Mouse (Mus musculus): ENCODE data around the gene Abcc12. TPM values are rescaled to one million over a fixed set of nuclear protein-coding genes. Genes with fewer than 3 reads are reported as not detected.

Gene Abcc12
- polyA plus RNA-seq, 1 experiment from 2014 or later = not detected

- no peak overlapping the region for H3K9ac ChIP-seq (replicated peaks; ENCODE audit: low read length)
- no peaks in the 10 kb centered on the region for H3K27me3 ChIP-seq (ENCODE audit: control insufficient read depth, insufficient read depth, low read length)
- H3K36me3 ChIP-seq (replicated peaks; ENCODE audit: control insufficient read depth, insufficient read depth, low read depth, low read length) = no peaks in the 10 kb centered on the region
- no peak overlapping the region for H3K4me3 ChIP-seq (ENCODE audit: low read depth, low read length)
- peak; percentile 62 for DNase-seq (ENCODE audit: low spot score)
- H3K27ac ChIP-seq (replicated peaks; ENCODE audit: low read depth, low read length) = no peak overlapping the region
- H3K4me2 ChIP-seq (ENCODE audit: low read depth, low read length) = no peak overlapping the region
- no peaks in the 10 kb centered on the region for H3K4me1 ChIP-seq (ENCODE audit: control insufficient read depth, insufficient read depth, low read length)
- no peaks in the 10 kb centered on the region for H3K9me3 ChIP-seq (replicated peaks; ENCODE audit: control insufficient read depth, low read length)
- ATAC-seq (replicated peaks; ENCODE audit: insufficient number of reproducible peaks, low FRiP score, low TSS enrichment, low read depth) = peak; percentile 89
- WGBS = 67% methylated on average over 5 of the region's 5 CpGs
Measured at GRCm38 (mm10) chr8:86438133-86438982, 142.1 kb downstream of the Abcc12 start.

- WGBS = 74% methylated on average over 1 of the region's 1 CpGs
- Histone ChIP-seq H3K27me3 (ENCODE audit: control insufficient read depth, insufficient read depth, low read length) (no peaks in the 10 kb centered on the region), H3K4me1 (ENCODE audit: control insufficient read depth, insufficient read depth, low read length) (no peaks in the 10 kb centered on the region), H3K4me2 (ENCODE audit: low read depth, low read length) (no peak overlapping the region), H3K36me3 (replicated peaks; ENCODE audit: control insufficient read depth, insufficient read depth, low read depth, low read length) (no peaks in the 10 kb centered on the region), H3K9ac (replicated peaks; ENCODE audit: low read length) (no peak overlapping the region), H3K9me3 (replicated peaks; ENCODE audit: control insufficient read depth, low read length) (no peaks in the 10 kb centered on the region), H3K4me3 (ENCODE audit: low read depth, low read length) (no peak overlapping the region), H3K27ac (replicated peaks; ENCODE audit: low read depth, low read length) (no peak overlapping the region)
- no peak for ATAC-seq (replicated peaks; ENCODE audit: insufficient number of reproducible peaks, low FRiP score, low TSS enrichment, low read depth)
- no peak for DNase-seq (ENCODE audit: low spot score)
Measured at GRCm38 (mm10) chr8:86437418-86437817, 143.1 kb downstream of the Abcc12 start.

Small RNAs within 50 kb of the gene (microRNA-seq; reads per million reads assigned to microRNA genes)
- gene Gm44348 (ENCODE audit: borderline number of aligned reads) = not detected

Other genes with a start within 250 kb of the Abcc12 start
- gene Lonp2, start 43.4 kb upstream of the Abcc12 start, polyA plus RNA-seq (2014; fragmentation: Nextera tagmentation; extraction: Ambion mirVana) = 67.0 and 67.3 TPM in 2 replicates
- gene Gm10638, start 165.0 kb upstream of the Abcc12 start, polyA plus RNA-seq (2014; fragmentation: Nextera tagmentation; extraction: Ambion mirVana) = 4.3 and 5.2 TPM in 2 replicates
- 74.9 and 84.7 TPM in 2 replicates for gene Siah1a, start 165.2 kb upstream of the Abcc12 start, polyA plus RNA-seq (2014; fragmentation: Nextera tagmentation; extraction: Ambion mirVana)

Data from embryonic facial prominence, embryonic 11.5 days (tissue).